Mouse (Mus musculus): ENCODE data around the gene Mbtps2.

Mbtps2 gene

GRCm38 (mm10) chrX:157501871-157502270, 96.6 kb downstream of the Mbtps2 start:
- DNase-seq (ENCODE audit: low read depth, low spot score): no peak

GRCm38 (mm10) chrX:157500004-157500403, 98.5 kb downstream of the Mbtps2 start:
- no peak for DNase-seq (ENCODE audit: low read depth, low spot score)

- DNase-seq (ENCODE audit: low read depth, low spot score): no peak
Measured at GRCm38 (mm10) chrX:157493159-157493558, 105.4 kb downstream of the Mbtps2 start.

- peak; percentile 40 for DNase-seq (ENCODE audit: low read depth, low spot score)
Measured at GRCm38 (mm10) chrX:157491944-157492726, 106.4 kb downstream of the Mbtps2 start, which contains the start of gene Sms. Gene Sms, minus strand, starts transcription at chrX:157492287.

- no peak for DNase-seq (ENCODE audit: low read depth, low spot score)
Measured at GRCm38 (mm10) chrX:157491145-157491935, 107.2 kb downstream of the Mbtps2 start.

- no peak for DNase-seq (ENCODE audit: low read depth, low spot score)
Measured at GRCm38 (mm10) chrX:157490769-157491144, 107.8 kb downstream of the Mbtps2 start.

- DNase-seq (ENCODE audit: low read depth, low spot score): no peak
Measured at GRCm38 (mm10) chrX:157489871-157490721, 108.4 kb downstream of the Mbtps2 start.

- no peak for DNase-seq (ENCODE audit: low read depth, low spot score)
Measured at GRCm38 (mm10) chrX:157488831-157489230, 109.7 kb downstream of the Mbtps2 start.

GRCm38 (mm10) chrX:157486765-157487164, 111.8 kb downstream of the Mbtps2 start:
- no peak for DNase-seq (ENCODE audit: low read depth, low spot score)
